Mouse (Mus musculus): ENCODE measurements around the gene Carmil2. TPM values are rescaled to one million over a fixed set of nuclear protein-coding genes. Genes with fewer than 3 reads are reported as not detected.
A peak's percentile ranks its signal among the peaks of the same experiment; 100 is the strongest.

The Carmil2 gene
- polyA plus RNA-seq, 1 experiment from 2014 or later, result 1.4 TPM

- no peaks in the 10 kb centered on the region for H3K27me3 ChIP-seq (replicated peaks; ENCODE audit: control insufficient read depth, insufficient read depth, low read length)
- DNase-seq (ENCODE audit: low spot score) (no peak), ATAC-seq (ENCODE audit: low read depth) (no peak)
- H3K4me1 ChIP-seq (ENCODE audit: control insufficient read depth, insufficient read depth, low read length), result no peaks in the 10 kb centered on the region
- H3K9me3 ChIP-seq (ENCODE audit: control insufficient read depth, low read length), result no peaks in the 10 kb centered on the region
- H3K9ac ChIP-seq (ENCODE audit: low read depth, low read length), result no peak overlapping the region
- peaks cover 36% of the 10 kb centered on the region for H3K36me3 ChIP-seq (ENCODE audit: control insufficient read depth, insufficient read depth, low read length)
- no peak overlapping the region for H3K27ac ChIP-seq (replicated peaks; ENCODE audit: low read depth, low read length)
- H3K4me3 ChIP-seq (ENCODE audit: low read depth, low read length), result no peak overlapping the region
- H3K4me2 ChIP-seq (ENCODE audit: low read depth, low read length), result no peak overlapping the region
Measured at GRCm38 (mm10) chr8:105657641-105658040, 28.4 kb upstream of the Carmil2 start.

- WGBS, result 78% methylated on average over 3 of the region's 3 CpGs
- ATAC-seq (ENCODE audit: low read depth), result no peak
- DNase-seq (ENCODE audit: low spot score), result peak; percentile 42
- H3K9ac ChIP-seq (ENCODE audit: low read depth, low read length), result no peak overlapping the region
- H3K4me3 ChIP-seq (ENCODE audit: low read depth, low read length), result no peak overlapping the region
- no peaks in the 10 kb centered on the region for H3K9me3 ChIP-seq (ENCODE audit: control insufficient read depth, low read length)
- H3K27me3 ChIP-seq (replicated peaks; ENCODE audit: control insufficient read depth, insufficient read depth, low read length), result no peaks in the 10 kb centered on the region
- H3K4me1 ChIP-seq (ENCODE audit: control insufficient read depth, insufficient read depth, low read length), result no peaks in the 10 kb centered on the region
- H3K27ac ChIP-seq (replicated peaks; ENCODE audit: low read depth, low read length), result no peak overlapping the region
- no peak overlapping the region for H3K4me2 ChIP-seq (ENCODE audit: low read depth, low read length)
- H3K36me3 ChIP-seq (ENCODE audit: control insufficient read depth, insufficient read depth, low read length), result peaks cover 36% of the 10 kb centered on the region
Measured at GRCm38 (mm10) chr8:105661167-105661566, 24.9 kb upstream of the Carmil2 start.

GRCm38 (mm10) chr8:105677891-105678290, 8.2 kb upstream of the Carmil2 start:
- Histone ChIP-seq H3K36me3 (ENCODE audit: control insufficient read depth, insufficient read depth, low read length) (peaks cover 94% of the 10 kb centered on the region), H3K4me1 (ENCODE audit: control insufficient read depth, insufficient read depth, low read length) (no peaks in the 10 kb centered on the region), H3K9me3 (ENCODE audit: control insufficient read depth, low read length) (no peaks in the 10 kb centered on the region), H3K4me2 (ENCODE audit: low read depth, low read length) (no peak overlapping the region), H3K4me3 (ENCODE audit: low read depth, low read length) (no peak overlapping the region), H3K9ac (ENCODE audit: low read depth, low read length) (no peak overlapping the region), H3K27ac (replicated peaks; ENCODE audit: low read depth, low read length) (no peak overlapping the region), H3K27me3 (replicated peaks; ENCODE audit: control insufficient read depth, insufficient read depth, low read length) (no peaks in the 10 kb centered on the region)
- DNase-seq (ENCODE audit: low spot score) (no peak), ATAC-seq (ENCODE audit: low read depth) (no peak)
- WGBS, result 85% methylated on average over 1 of the region's 1 CpGs

- Histone ChIP-seq H3K9me3 (ENCODE audit: control insufficient read depth, low read length) (no peaks in the 10 kb centered on the region), H3K4me2 (ENCODE audit: low read depth, low read length) (no peak overlapping the region), H3K9ac (ENCODE audit: low read depth, low read length) (0 out of 2 replicates have a peak overlapping the region, but pooled peaks have one; percentile 37), H3K27ac (replicated peaks; ENCODE audit: low read depth, low read length) (no peak overlapping the region), H3K4me1 (ENCODE audit: control insufficient read depth, insufficient read depth, low read length) (no peaks in the 10 kb centered on the region), H3K4me3 (ENCODE audit: low read depth, low read length) (no peak overlapping the region), H3K27me3 (replicated peaks; ENCODE audit: control insufficient read depth, insufficient read depth, low read length) (no peaks in the 10 kb centered on the region), H3K36me3 (ENCODE audit: control insufficient read depth, insufficient read depth, low read length) (peaks cover 40% of the 10 kb centered on the region)
- 76% methylated on average over 7 of the region's 7 CpGs for WGBS
- ATAC-seq (ENCODE audit: low read depth) (no peak), DNase-seq (ENCODE audit: low spot score) (no peak)
Measured at GRCm38 (mm10) chr8:105685325-105685724, 749 bp upstream of the Carmil2 start.

- no peak overlapping the region for H3K4me2 ChIP-seq (ENCODE audit: low read depth, low read length)
- WGBS, result 50% methylated on average over 6 of the region's 6 CpGs
- no peak for DNase-seq (ENCODE audit: low spot score)
Measured at GRCm38 (mm10) chr8:105686551-105686950, 477 bp downstream of the Carmil2 start.

GRCm38 (mm10) chr8:105687512-105687911, 1.4 kb downstream of the Carmil2 start:
- H3K9ac ChIP-seq (ENCODE audit: low read depth, low read length), result no peak overlapping the region
- no peak overlapping the region for H3K4me2 ChIP-seq (ENCODE audit: low read depth, low read length)
- 66% methylated on average over 8 of the region's 8 CpGs for WGBS
- peaks cover 18% of the 10 kb centered on the region; the same call in 1 of the 2 replicates for H3K36me3 ChIP-seq (ENCODE audit: control insufficient read depth, insufficient read depth, low read length)
- no peaks in the 10 kb centered on the region for H3K4me1 ChIP-seq (ENCODE audit: control insufficient read depth, insufficient read depth, low read length)
- H3K9me3 ChIP-seq (ENCODE audit: control insufficient read depth, low read length), result no peaks in the 10 kb centered on the region
- ATAC-seq (ENCODE audit: low read depth) (no peak), DNase-seq (ENCODE audit: low spot score) (no peak)
- H3K27me3 ChIP-seq (replicated peaks; ENCODE audit: control insufficient read depth, insufficient read depth, low read length), result no peaks in the 10 kb centered on the region
- H3K4me3 ChIP-seq (ENCODE audit: low read depth, low read length), result no peak overlapping the region
- no peak overlapping the region for H3K27ac ChIP-seq (replicated peaks; ENCODE audit: low read depth, low read length)

More at GRCm38 (mm10) chr8:105686551-105686950, 477 bp downstream of the Carmil2 start:
- H3K9ac ChIP-seq (ENCODE audit: low read depth, low read length), result no peak overlapping the region
- no peaks in the 10 kb centered on the region for H3K27me3 ChIP-seq (replicated peaks; ENCODE audit: control insufficient read depth, insufficient read depth, low read length)
- H3K27ac ChIP-seq (replicated peaks; ENCODE audit: low read depth, low read length), result no peak overlapping the region
- H3K9me3 ChIP-seq (ENCODE audit: control insufficient read depth, low read length), result no peaks in the 10 kb centered on the region
- no peaks in the 10 kb centered on the region for H3K4me1 ChIP-seq (ENCODE audit: control insufficient read depth, insufficient read depth, low read length)
- ATAC-seq (ENCODE audit: low read depth), result no peak
- H3K36me3 ChIP-seq (ENCODE audit: control insufficient read depth, insufficient read depth, low read length), result peaks cover 27% of the 10 kb centered on the region
- no peak overlapping the region for H3K4me3 ChIP-seq (ENCODE audit: low read depth, low read length)

GRCm38 (mm10) chr8:105688242-105688752, 2.2 kb downstream of the Carmil2 start:
- DNase-seq (ENCODE audit: low spot score) (no peak), ATAC-seq (ENCODE audit: low read depth) (no peak)
- Histone ChIP-seq H3K4me1 (ENCODE audit: control insufficient read depth, insufficient read depth, low read length) (no peaks in the 10 kb centered on the region), H3K4me3 (ENCODE audit: low read depth, low read length) (no peak overlapping the region), H3K27me3 (replicated peaks; ENCODE audit: control insufficient read depth, insufficient read depth, low read length) (no peaks in the 10 kb centered on the region), H3K9me3 (ENCODE audit: control insufficient read depth, low read length) (peaks cover 6% of the 10 kb centered on the region; the same call in 1 of the 2 replicates), H3K9ac (ENCODE audit: low read depth, low read length) (no peak overlapping the region), H3K27ac (replicated peaks; ENCODE audit: low read depth, low read length) (no peak overlapping the region), H3K4me2 (ENCODE audit: low read depth, low read length) (no peak overlapping the region), H3K36me3 (ENCODE audit: control insufficient read depth, insufficient read depth, low read length) (peaks cover 10% of the 10 kb centered on the region; the same call in 1 of the 2 replicates)
- WGBS, result 61% methylated on average over 14 of the region's 14 CpGs

DNA sequence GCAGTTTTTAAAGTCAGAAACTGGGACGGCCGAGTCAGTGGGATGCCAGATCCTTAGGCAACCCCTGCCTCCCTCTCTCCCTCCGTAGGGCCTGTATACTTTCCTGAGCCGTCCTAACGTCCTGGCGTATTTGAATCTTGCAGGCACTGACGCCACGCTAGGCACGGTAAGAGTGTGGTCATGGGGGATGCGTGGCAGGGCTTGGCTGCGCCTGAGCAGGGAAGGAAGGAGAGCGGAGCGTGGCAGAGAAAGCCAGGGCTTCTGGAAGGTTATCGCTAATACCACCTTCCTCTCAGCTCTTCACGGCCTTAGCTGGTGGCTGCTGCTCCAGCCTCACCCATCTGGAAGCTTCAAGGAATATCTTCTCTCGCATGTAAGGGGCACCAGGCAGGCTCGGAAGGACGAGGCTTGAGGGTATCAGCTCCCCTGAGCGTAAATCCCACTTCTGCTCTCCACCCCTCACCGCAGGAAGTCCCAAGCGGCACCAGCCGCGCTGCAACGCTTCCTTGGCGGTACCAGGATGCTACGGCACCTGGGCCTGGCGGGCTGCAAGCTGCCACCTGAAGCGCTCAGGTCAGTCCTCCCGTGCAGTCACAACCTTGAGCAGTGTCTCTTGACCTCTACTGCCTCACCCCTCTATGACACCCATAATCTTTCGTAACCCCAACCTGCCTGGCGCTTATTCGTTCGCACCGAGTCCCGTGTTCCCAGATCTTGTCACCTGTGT, 3.3 kb downstream of the Carmil2 start:
- Histone ChIP-seq H3K27ac (replicated peaks; ENCODE audit: low read depth, low read length) (no peak overlapping the region), H3K9ac (ENCODE audit: low read depth, low read length) (no peak overlapping the region), H3K9me3 (ENCODE audit: control insufficient read depth, low read length) (peaks cover 7% of the 10 kb centered on the region; the same call in 1 of the 2 replicates), H3K4me3 (ENCODE audit: low read depth, low read length) (no peak overlapping the region), H3K36me3 (ENCODE audit: control insufficient read depth, insufficient read depth, low read length) (peaks cover under 1% of the 10 kb centered on the region; the same call in 1 of the 2 replicates), H3K4me1 (ENCODE audit: control insufficient read depth, insufficient read depth, low read length) (peaks cover 8% of the 10 kb centered on the region), H3K4me2 (ENCODE audit: low read depth, low read length) (no peak overlapping the region), H3K27me3 (replicated peaks; ENCODE audit: control insufficient read depth, insufficient read depth, low read length) (0 out of 2 replicates have a peak, but pooled peaks cover 4% of the 10 kb centered on the region)
- DNase-seq (ENCODE audit: low spot score), result no peak
- no peak for ATAC-seq (ENCODE audit: low read depth)
- WGBS, result 65% methylated on average over 34 of the region's 35 CpGs

- Histone ChIP-seq H3K27ac (replicated peaks; ENCODE audit: low read depth, low read length) (no peak overlapping the region), H3K4me3 (ENCODE audit: low read depth, low read length) (no peak overlapping the region)
Measured at GRCm38 (mm10) chr8:105689983-105690360, 3.9 kb downstream of the Carmil2 start.

More at GRCm38 (mm10) chr8:105689983-105690360, 3.9 kb downstream of the Carmil2 start:
- Histone ChIP-seq H3K36me3 (ENCODE audit: control insufficient read depth, insufficient read depth, low read length) (no peaks in the 10 kb centered on the region), H3K4me2 (ENCODE audit: low read depth, low read length) (no peak overlapping the region), H3K9me3 (ENCODE audit: control insufficient read depth, low read length) (peaks cover 7% of the 10 kb centered on the region; the same call in 1 of the 2 replicates), H3K4me1 (ENCODE audit: control insufficient read depth, insufficient read depth, low read length) (peaks cover 9% of the 10 kb centered on the region), H3K27me3 (replicated peaks; ENCODE audit: control insufficient read depth, insufficient read depth, low read length) (0 out of 2 replicates have a peak, but pooled peaks cover 4% of the 10 kb centered on the region), H3K9ac (ENCODE audit: low read depth, low read length) (no peak overlapping the region)
- no peak for ATAC-seq (ENCODE audit: low read depth)
- WGBS, result 85% methylated on average over 9 of the region's 9 CpGs
- no peak for DNase-seq (ENCODE audit: low spot score)
